Comparison of ENCODE assay signal across 8 mouse cellular contexts in the genomic region with DNA sequence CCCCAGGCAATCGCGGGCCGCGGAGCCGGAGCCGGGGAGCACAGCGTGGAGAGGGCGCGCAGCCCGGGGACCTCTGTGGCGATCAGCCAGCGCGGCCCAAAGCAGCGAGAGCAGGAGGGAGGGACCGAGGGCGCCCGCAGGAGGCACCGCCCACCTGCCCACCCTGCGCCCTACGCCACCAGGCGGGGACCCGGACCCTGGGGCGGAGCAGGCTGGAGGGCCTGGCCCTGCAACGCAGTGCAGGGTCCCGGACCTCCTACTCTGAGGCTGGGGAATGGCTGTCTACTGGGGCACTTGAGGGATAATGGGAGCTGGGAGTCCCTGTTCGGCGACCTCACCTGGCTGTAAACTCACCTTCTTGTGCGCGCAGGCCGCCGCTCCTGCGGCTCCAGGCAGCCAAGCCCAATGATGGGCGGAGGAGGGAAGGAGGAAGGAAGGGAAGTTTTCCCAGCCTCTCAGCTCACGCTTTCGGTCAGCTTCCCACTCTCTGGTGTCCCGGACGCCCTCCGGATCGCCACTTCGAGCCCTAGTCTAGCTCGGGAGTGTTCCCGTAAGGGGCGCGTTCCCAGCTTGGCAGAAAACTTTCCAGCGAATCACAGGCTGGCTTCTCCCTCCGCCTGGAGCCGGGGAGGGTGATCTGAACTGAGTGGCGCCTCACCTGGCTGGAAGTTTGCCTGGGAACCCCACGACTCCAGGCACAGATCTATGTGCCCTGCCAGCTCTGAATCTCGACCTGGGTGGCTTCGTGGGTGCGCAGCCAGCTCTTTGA. TPM values are rescaled to one million over a fixed set of nuclear protein-coding genes. Genes with fewer than 3 reads are reported as not detected.
A peak's percentile ranks its signal among the peaks of the same experiment; 100 is the strongest.
DNase-seq lines count a peak whose midpoint lies in the region; ATAC-seq and TF ChIP-seq lines count a peak whose summit lies in the region.

TSS of gene Tmem51 (minus strand) at position 174 of the 769 bp plus-strand sequence.

- DNase-seq in ZHBTc4 (ENCODE audit: low read depth, low spot score) (peak; percentile 87), liver (peak; percentile 67)
- peak; percentile 69 for DNase-seq in cerebellum, adult 11 months
- DNase-seq in forebrain, postnatal 0 days, result no peak
- DNase-seq in hindbrain, embryonic 14.5 days (ENCODE audit: low spot score), result no peak
- DNase-seq in thymus, postnatal 36 days, result peak; percentile 24 to 37

- H3K36me3 ChIP-seq in forebrain, postnatal 0 days (ENCODE audit: insufficient read depth), result no peaks in the 10 kb centered on the region
- H3K36me3 ChIP-seq in hindbrain, embryonic 14.5 days (replicated peaks; ENCODE audit: control insufficient read depth, insufficient read depth), result no peaks in the 10 kb centered on the region
- no peaks in the 10 kb centered on the region for H3K36me3 ChIP-seq in midbrain, embryonic 15.5 days (replicated peaks)

- H3K9me3 ChIP-seq in forebrain, postnatal 0 days (ENCODE audit: low read length), result no peaks in the 10 kb centered on the region
- H3K9me3 ChIP-seq in hindbrain, embryonic 14.5 days (ENCODE audit: control insufficient read depth, low read length), result no peaks in the 10 kb centered on the region
- H3K9me3 ChIP-seq in midbrain, embryonic 15.5 days, result no peaks in the 10 kb centered on the region

- H3K4me3 ChIP-seq in forebrain, postnatal 0 days (ENCODE audit: low read depth, low read length), result peak within 1 kb of the TSS; percentile 44
- peak within 1 kb of the TSS; percentile 48 for H3K4me3 ChIP-seq in hindbrain, embryonic 14.5 days (replicated peaks; ENCODE audit: low read length)
- peak within 1 kb of the TSS; percentile 53 for H3K4me3 ChIP-seq in midbrain, embryonic 15.5 days

- H3K27me3 ChIP-seq in forebrain, postnatal 0 days (ENCODE audit: insufficient read depth, low read length), result peaks cover 26% of the 10 kb centered on the region
- peaks cover 28% of the 10 kb centered on the region for H3K27me3 ChIP-seq in hindbrain, embryonic 14.5 days (ENCODE audit: control insufficient read depth, insufficient read depth, low read length)
- H3K27me3 ChIP-seq in midbrain, embryonic 15.5 days (replicated peaks), result peaks cover 31% of the 10 kb centered on the region

- 0 out of 2 replicates have a peak, but pooled peaks have one; percentile 16 for TF ChIP-seq CTCF in forebrain, postnatal 0 days (IDR thresholded peaks at IDR 0.05; ENCODE audit: low read depth)

- no peaks in the 10 kb centered on the region for H3K4me1 ChIP-seq in forebrain, postnatal 0 days (ENCODE audit: insufficient read depth)
- H3K4me1 ChIP-seq in hindbrain, embryonic 14.5 days (replicated peaks; ENCODE audit: control insufficient read depth, insufficient read depth, low read length), result peaks cover 7% of the 10 kb centered on the region; the same call in 1 of the 2 replicates
- peaks cover 26% of the 10 kb centered on the region for H3K4me1 ChIP-seq in midbrain, embryonic 15.5 days

- no peak within 1 kb of the TSS for H3K27ac ChIP-seq in forebrain, postnatal 0 days (ENCODE audit: low read depth, low read length)
- no peak within 1 kb of the TSS for H3K27ac ChIP-seq in hindbrain, embryonic 14.5 days
- no peak within 1 kb of the TSS for H3K27ac ChIP-seq in midbrain, embryonic 15.5 days

- H3K9ac ChIP-seq in forebrain, postnatal 0 days, result peak within 1 kb of the TSS; percentile 48
- H3K9ac ChIP-seq in hindbrain, embryonic 14.5 days, result peak within 1 kb of the TSS; percentile 56
- H3K9ac ChIP-seq in midbrain, embryonic 15.5 days, result peak within 1 kb of the TSS; percentile 65

- WGBS in forebrain, postnatal 0 days, result under 1% methylated on average over 50 of the region's 52 CpGs
- WGBS in hindbrain, embryonic 14.5 days, result under 1% methylated on average over 51 of the region's 52 CpGs
- WGBS in midbrain, embryonic 15.5 days, result 1% methylated on average over 49 of the region's 52 CpGs

- ATAC-seq in forebrain, postnatal 0 days, result peak; percentile 51
- ATAC-seq in hindbrain, embryonic 14.5 days (ENCODE audit: low FRiP score), result peak; percentile 72; the same call in 1 of the 2 replicates
- ATAC-seq in midbrain, embryonic 15.5 days (replicated peaks), result peak; percentile 62
- ATAC-seq in inflammation-experienced regulatory T-cells, adult 6 months, result no peak

- H3K4me2 ChIP-seq in forebrain, postnatal 0 days (ENCODE audit: low read depth), result peak within 1 kb of the TSS; percentile 94
- peak within 1 kb of the TSS; percentile 86 for H3K4me2 ChIP-seq in hindbrain, embryonic 14.5 days (replicated peaks)
- peak within 1 kb of the TSS; percentile 98 for H3K4me2 ChIP-seq in midbrain, embryonic 15.5 days

RNA-seq across cellular contexts. Expression of gene Tmem51, which starts in this region (rescaled TPM):
- 3.5 and 5.7 TPM in 2 replicates for total RNA-seq in forebrain, postnatal 0 days (2014; rRNA removed)
- polyA plus RNA-seq in forebrain, postnatal 0 days (2015; fragmentation: Nextera tagmentation; extraction: Ambion mirVana), result 6.1 and 7.4 TPM in 2 replicates
- 6.5 and 6.6 TPM in 2 replicates for polyA plus RNA-seq in hindbrain, embryonic 14.5 days (2014; fragmentation: Nextera tagmentation; extraction: Ambion mirVana)
- 8.1 and 8.5 TPM in 2 replicates for polyA plus RNA-seq in midbrain, embryonic 15.5 days (2015; fragmentation: Nextera tagmentation; extraction: Ambion mirVana)
- polyA plus RNA-seq in inflammation-experienced regulatory T-cells, adult 6 months (2017; shearing (Covaris generic)), result 1 to 10 TPM in 1 of 3 experiments, under 1 TPM in 2; 0.17 to 1.4 (median 0.50) TPM

Comparison
In these comparisons a context has a peak if more than half of its experiments do, and no peak if none do; other contexts are left out.
1. DNase-seq: peak in ZHBTc4 (single experiment), cerebellum, adult 11 months (single experiment), liver (single experiment) and thymus, postnatal 36 days (2 of 2); none in forebrain, postnatal 0 days (single experiment) and hindbrain, embryonic 14.5 days (single experiment).
2. Peak in every context shown above with its lines, with median percentiles within 50 percentile points of each other: H3K4me2 ChIP-seq, H3K4me3 ChIP-seq and H3K9ac ChIP-seq.